Mouse (Mus musculus) embryo, embryonic 11 days (tissue): Measurements from ENCODE around the gene Brd3.
"Not testable (repeated sequence)": the region's sequence is repeated elsewhere in the genome, so short reads cannot be mapped to it uniquely, and the experiment has no call there.

Source experiments
- DNase-seq: peaks from one replicate; pipeline ENCODE4 v3.0.0-alpha.2; 2015

Brd3 gene

GRCm38 (mm10) chr2:27510706-27511105, 3.2 kb upstream of the Brd3 start:
- DNase-seq: no peak

GRCm38 (mm10) chr2:27506658-27507057, 804 bp downstream of the Brd3 start:
- not testable (repeated sequence) for DNase-seq

GRCm38 (mm10) chr2:27505539-27505938, 1.9 kb downstream of the Brd3 start:
- peak; percentile 82 for DNase-seq

- DNase-seq: no peak
Observed at GRCm38 (mm10) chr2:27504113-27504885, 3.2 kb downstream of the Brd3 start.

- DNase-seq: peak; percentile 76
Observed at GRCm38 (mm10) chr2:27496391-27497028, 11.0 kb downstream of the Brd3 start.

GRCm38 (mm10) chr2:27493971-27494370, 13.5 kb downstream of the Brd3 start:
- no peak for DNase-seq

- DNase-seq: no peak
Observed at GRCm38 (mm10) chr2:27490939-27491338, 16.5 kb downstream of the Brd3 start.

GRCm38 (mm10) chr2:27488362-27488761, 19.1 kb downstream of the Brd3 start:
- DNase-seq: no peak

GRCm38 (mm10) chr2:27487336-27488049, 20.0 kb downstream of the Brd3 start:
- DNase-seq: no peak

GRCm38 (mm10) chr2:27486725-27487124, 20.7 kb downstream of the Brd3 start:
- DNase-seq: no peak

- DNase-seq: no peak
Observed at GRCm38 (mm10) chr2:27482265-27482861, 25.1 kb downstream of the Brd3 start.

GRCm38 (mm10) chr2:27480367-27480766, 27.1 kb downstream of the Brd3 start:
- no peak for DNase-seq

- DNase-seq: no peak
Observed at GRCm38 (mm10) chr2:27479821-27480220, 27.6 kb downstream of the Brd3 start.

GRCm38 (mm10) chr2:27476303-27477192, 30.9 kb downstream of the Brd3 start:
- no peak for DNase-seq

GRCm38 (mm10) chr2:27475495-27476302, 31.8 kb downstream of the Brd3 start:
- peak; percentile 99 for DNase-seq

- peak; percentile 62 for DNase-seq
Observed at GRCm38 (mm10) chr2:27474621-27475484, 32.6 kb downstream of the Brd3 start.

GRCm38 (mm10) chr2:27473911-27474310, 33.6 kb downstream of the Brd3 start:
- peak; percentile 11 for DNase-seq

GRCm38 (mm10) chr2:27473061-27473765, 34.2 kb downstream of the Brd3 start:
- DNase-seq: no peak

- DNase-seq: no peak
Observed at GRCm38 (mm10) chr2:27471170-27471584, 36.3 kb downstream of the Brd3 start.

- DNase-seq: no peak
Observed at GRCm38 (mm10) chr2:27470535-27470934, 36.9 kb downstream of the Brd3 start.
